Mouse (Mus musculus) mesoderm, embryonic 11.5 days (tissue): ENCODE results near the gene Hist1h2aa.

Source experiments
- DNase-seq: peaks from one replicate; pipeline ENCODE4 v3.0.0-alpha.2; 2012; ENCODE audit warnings: low read depth, low spot score

Hist1h2aa gene

DNA sequence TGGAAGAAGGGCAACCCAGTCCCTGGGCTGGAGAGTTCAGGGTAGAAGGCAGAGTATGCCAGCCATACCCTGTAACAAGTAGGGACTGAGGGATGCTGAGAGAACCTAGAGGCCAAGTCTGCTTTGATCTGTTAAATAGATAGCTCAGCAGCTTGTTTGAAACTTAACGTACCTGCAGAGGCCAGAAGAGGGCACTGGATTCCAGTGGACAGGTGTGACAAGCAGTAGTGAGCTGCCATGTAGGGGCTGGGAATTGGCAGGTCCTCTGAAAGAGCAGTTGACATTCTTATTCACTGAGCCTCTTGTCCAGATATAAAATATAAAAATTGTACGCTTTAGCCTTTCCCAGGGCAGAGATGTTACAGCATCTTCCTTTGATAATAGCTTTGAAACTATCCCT is 8.6 kb downstream of the Hist1h2aa start:
- DNase-seq: no peak

DNA sequence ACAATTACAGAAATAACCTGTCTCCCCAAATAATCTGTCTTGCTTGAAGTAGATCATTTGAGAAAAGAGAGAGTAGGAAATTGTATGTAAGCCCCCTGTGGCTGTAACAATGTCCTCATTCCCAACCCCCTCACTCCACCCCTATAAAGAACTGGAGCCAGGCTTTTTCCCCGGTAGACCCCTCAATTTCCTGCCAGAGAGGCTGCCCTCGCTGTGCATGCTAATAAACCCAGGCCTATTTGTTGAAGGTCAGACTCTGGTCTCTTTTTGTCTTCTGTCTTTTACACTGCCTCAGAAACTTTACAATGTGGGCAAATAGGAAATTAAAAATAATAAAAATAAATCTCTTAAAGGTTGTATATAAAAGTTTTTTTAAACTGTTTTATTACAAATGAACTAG is 12.0 kb downstream of the Hist1h2aa start:
- no peak for DNase-seq

DNA sequence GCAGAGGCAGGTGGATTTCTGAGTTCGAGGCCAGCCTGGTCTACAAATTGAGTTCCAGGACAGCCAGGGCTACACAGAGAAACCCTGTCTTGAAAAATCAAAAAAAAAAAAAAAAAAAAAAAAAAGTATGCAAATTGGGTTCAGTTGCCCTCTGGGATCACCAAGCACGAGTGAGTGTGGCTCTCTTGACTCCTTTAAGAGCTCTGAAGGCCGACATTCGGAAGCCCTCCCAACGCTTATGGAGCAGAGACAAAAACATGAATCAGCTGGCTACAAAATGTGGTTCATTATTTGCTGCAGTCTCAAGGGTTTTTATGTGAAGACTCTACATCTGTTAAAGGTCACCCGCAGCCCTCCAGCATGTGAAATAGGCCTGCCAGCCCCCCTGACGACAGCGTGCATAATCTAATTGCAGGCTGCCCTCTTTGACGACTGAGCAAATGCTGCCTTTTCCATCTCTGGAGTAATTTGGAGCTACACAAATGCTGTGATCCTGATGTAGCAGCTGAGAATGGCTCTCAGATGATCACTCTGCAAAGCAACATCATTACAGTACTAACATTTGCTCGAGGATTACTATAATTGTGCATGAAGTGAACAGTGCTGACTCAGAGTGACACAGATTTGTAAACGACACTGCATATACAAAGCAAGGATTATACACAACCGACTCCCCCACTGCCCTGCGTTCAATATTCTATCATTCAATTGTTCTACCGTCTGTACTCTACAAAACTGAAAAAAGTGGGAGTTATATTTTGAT is 15.4 kb downstream of the Hist1h2aa start:
- peak; percentile 36 for DNase-seq

DNA sequence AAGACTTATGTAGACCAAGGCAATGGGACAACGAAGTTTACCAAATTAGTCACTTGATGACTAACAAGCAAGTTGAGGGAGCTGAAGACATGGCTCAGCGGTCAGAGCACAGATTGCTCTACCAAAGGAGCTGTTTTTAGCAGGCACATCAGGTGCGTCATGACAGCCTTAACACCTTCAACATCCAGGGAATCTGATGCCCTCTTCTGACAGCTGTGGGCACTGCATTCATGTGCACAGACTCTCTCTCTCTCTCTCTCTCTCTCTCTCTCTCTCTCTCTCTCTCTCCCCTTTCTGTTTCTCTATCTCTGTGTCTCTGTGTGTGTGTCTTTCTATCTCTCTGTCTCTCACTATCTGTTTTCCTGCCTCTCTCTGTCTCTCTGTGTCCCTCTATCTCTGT is 16.7 kb downstream of the Hist1h2aa start:
- DNase-seq: no peak

DNA sequence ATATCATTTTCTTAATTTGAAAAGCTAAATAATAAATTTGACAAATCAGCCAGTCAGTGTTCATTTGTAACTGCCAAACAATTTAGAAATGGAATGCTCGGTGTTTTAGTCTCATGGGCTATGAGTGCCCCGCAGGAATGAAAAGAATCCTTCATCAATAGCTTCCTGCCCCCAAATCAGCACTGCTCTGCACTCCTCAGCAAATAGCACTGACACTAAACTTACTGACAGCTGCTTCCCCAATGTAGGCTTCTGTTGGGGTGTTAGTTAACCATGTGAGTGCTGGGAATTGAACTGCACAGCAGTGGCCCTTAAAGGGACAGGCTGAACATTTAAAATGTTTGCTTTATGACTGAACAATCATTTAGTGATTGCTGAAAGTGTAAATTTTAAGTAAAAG is 25.5 kb downstream of the Hist1h2aa start:
- DNase-seq: no peak

DNA sequence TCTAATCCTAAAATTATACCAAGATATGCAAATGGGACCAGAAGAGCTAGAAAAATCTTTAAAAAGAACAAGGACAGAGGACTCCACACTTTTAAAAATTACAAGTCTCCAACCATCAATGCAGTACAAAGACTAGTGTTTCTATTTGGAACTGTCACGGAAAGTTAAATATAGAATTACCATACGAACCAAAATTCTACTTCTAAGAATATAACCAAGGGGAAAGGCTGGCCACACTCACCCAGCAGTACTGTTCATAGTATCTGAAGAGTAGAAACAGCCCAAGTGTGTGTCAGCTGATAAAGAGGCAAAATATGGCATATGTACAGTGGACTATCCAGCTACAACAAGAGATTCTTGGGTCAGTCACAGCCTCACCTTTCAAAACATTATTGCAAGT is 30.6 kb downstream of the Hist1h2aa start:
- DNase-seq: no peak

DNA sequence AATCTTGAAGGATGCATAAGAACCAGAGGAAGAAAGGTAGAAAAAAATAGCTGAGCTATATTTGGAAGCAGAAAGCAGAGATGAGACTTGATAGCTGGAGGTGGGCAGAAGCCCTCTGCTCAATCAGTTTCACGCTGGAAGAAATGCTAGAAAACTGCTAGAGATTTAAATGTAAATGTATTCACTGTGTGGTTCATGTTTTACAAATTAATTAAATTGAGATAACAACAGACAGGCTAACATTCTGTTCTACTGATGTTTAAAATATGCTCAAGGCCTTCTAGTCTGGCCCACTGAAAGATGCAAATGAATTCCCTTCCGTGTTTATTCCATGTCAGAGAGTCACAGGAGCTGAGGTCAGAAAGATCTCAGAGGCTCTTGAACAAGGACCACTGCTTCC is 37.6 kb downstream of the Hist1h2aa start:
- DNase-seq: no peak

DNA sequence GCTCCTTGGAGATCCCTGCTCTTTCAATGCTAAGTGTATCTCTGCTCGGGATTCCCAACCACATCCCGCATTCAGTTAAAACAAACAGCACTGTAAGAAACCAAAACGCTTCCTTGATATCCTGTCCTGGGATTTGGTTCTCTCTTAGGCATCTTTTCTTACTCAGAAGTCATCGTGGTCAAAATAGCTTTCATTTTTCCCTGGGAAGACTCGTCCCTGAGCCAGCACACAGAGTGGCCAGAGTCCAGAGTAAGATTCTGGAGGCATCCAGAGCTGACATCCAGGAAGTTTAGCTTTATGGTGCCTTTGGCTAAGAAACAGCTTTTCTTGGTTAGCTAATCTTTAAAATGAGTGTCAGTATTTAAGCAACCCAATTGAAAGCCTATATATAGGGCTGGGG is 38.0 kb downstream of the Hist1h2aa start:
- DNase-seq: no peak
